Mouse (Mus musculus): ENCODE measurements around the gene Fzd10.

The Fzd10 gene

DNA sequence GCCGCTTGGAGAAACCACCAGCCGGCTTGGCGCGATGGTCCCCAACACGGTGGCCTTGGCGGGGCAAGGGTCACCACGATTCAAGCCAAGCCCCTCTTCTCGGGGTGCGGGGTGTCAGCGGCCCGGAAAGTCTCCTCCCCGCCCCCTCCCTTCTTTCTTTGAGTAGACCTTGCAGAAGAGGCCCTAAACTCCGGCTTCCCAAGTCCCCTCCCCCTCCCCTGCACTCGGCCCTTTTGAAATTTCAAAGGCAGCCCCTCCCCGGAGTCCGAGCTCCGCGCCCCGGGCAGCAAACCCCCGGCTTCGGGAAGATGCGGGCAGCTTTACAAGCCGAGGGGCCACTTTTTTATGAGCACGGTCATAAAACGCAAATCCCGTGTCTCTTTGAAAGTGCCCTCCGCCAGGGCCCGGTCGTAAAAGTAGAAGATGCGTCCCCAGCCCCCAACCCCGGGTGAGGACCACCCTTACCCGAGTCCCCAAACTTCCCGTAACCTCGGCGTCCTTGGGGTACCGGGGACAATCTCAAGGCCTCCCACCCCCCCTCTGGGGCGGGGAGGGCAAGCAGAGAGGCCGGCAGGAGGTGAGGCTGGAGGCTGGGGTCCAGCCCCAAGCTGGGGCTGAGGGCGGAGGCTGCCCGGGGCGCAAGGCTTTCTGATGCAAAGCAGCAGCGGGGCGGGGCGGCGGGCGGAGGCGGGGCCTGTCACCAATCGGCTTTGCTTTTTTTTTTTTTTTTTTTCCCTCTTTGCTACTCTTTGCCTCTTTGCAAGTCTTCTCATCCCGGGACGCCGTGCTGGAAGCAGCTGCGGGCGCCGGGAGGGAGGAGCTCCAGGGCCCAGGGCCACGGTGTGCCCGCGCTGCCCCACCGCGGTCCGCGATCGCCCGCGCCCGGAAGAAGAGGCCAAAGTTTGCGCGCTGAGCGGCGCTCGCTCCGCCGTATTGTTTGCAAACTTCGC lies at the start of gene Fzd10:
TSS of gene Fzd10 (plus strand) at position 773 of the 950 bp plus-strand sequence.
- in situ Hi-C loops (cut with MboI, MseI): no loop called here

DNA sequence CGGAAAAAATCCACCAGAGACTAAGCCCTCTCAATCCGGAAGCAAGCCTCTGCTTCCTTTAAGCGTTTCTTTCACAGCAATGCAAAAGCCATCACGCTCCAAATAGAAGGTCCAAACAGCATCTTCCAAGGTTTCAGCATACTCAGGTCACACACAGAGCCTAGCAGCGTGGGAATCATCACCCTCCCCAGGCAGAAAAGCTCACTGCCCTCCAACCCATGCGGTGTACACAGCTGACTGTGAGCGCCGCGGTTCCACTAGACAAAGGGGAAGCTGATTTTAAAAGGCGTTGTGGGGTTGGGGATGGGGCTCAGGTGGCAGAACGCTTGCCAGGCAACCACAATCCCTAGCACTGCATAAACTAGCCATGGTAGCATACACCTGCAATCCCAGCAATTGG lies 49.2 kb upstream of the Fzd10 start:
- in situ Hi-C loops (cut with MboI, MseI): no loop called here

DNA sequence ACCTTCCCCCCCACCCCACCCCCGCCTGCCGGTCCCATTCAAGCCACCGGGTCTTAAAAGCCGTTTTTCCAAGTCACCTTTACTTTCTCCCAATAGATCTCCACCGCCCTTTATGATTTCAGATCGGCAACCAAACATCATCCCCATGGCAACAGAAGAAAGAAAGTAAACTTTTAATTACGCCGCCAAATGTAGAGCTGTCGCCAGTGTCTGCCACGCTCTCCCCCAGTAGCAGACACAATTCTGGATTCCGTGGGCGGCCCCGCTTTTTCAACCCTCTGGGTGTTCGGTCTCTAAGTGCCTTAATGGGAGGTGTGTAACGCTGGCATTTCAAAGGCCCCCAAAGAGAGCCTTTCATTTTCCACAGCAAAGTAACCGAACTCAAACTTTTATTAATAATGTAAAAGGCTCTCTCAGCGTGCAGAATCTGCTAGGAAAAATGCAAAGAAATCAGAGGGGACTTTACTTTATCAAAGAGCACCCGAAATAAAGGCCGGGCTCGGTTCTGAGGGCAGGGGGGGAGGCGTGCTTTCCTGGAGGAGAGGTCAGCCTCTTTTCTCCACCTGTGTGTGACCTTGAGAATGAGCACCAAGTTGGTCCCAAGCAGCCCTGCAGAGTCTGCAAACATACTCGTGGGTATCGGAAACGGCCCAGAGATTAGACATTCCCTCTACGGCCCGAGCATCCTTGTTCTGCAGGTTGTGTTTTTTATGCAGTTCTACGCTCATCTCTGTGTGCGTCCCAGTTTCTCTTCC lies 48.3 kb upstream of the Fzd10 start:
- in situ Hi-C loops (cut with MboI, MseI): no loop called here

DNA sequence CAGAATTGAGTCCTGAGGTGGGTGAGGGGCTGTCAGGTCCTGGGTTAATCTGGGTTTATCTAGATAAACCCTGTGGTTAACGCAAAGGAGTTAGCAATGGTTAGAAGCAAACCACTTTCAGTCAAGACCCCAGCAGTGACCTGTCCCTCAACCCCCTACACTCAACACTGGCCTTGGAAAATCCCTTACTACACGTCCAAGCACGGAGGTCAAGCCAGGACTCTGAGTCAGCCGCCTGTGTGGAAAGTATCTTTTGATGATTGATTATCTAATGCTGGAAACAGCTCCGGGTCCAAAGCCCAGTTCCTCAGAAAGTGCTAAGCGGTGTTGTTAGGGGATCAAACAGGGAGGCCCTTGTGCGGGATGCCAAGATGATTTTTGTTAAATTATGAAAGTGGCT lies 42.5 kb upstream of the Fzd10 start:
- in situ Hi-C loops (cut with MboI, MseI): no loop called here

DNA sequence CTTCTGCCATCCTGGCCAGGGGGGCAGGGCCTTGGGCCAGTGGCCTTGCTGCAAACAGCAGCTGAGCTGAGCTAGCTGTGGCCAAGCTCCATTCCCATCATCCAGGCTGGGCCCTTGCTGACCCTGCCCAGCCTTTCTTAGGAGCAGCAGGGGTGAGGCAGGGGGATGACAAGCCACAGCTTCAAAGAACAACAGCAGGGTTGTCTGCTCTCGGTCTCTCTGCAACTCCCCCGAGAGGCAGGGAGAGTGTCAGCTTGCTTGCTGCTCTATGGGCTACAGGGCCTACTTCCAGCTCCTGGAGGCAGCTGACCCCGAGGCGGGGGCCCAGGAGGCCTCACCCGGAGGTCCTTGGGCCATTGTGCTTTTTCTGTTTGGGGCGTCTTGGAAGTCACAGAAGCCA lies 33.3 kb upstream of the Fzd10 start:
- in situ Hi-C loops (cut with MboI, MseI): no loop called here

DNA sequence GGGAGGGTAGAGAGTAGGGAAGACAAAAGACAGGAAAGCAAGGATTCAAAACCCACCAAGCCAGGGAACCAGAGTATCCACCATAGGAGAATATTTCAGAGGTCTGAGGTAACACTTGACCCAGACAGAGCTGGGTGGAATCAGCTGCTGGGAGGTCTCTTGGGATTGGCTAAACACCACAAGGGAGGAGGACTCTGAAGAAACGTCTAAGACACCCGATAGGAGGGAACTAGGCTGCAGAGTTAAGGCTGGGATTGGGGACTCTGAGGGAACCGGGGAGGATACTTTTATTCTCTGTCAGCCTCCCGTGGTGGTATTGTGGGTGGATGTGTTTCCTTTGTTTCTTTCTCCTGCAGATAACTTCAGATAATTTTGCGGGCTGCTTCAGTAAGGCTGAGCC lies 31.7 kb upstream of the Fzd10 start:
- in situ Hi-C loops (cut with MboI, MseI): no loop called here

DNA sequence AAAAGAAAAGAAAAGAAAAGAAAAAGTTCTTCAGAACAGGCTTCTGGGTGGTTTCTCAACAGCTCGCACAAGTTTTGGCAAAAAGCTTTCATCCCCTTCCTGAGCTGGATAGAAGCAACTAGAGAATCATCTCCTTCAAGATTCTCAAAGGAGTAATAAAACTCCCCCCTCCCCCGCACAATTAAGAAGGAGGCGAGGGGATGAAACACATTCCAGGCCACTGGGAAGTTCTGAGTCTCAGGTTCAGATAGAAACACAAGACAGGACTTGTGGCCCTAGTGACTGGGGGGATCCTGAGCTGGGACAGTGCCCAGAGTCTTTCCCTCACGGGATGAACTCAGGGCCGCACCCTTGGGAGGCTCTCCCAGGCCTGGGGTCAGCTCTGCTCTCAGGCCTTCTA lies 30.6 kb upstream of the Fzd10 start:
- in situ Hi-C loops (cut with MboI, MseI): no loop called here

DNA sequence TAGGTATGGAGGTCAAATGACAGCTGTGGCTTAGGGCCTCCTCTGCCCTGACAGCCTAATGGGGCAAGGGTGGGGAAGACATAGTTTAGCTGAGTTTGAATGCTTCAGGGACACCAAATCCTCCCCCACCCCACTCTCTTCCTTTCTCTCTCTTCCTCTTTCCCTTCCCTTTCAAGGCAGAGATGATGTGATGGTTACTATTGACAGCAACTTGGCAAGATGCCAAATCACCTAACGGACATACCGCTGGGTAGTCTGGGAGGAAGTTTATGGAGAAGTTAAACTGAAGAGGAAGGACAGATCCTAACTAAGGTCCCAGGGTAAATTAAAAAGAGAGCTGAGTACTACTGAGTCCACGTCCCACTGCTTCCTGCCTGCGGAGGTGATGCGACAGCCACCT lies 29.8 kb upstream of the Fzd10 start:
- in situ Hi-C loops (cut with MboI, MseI): no loop called here

DNA sequence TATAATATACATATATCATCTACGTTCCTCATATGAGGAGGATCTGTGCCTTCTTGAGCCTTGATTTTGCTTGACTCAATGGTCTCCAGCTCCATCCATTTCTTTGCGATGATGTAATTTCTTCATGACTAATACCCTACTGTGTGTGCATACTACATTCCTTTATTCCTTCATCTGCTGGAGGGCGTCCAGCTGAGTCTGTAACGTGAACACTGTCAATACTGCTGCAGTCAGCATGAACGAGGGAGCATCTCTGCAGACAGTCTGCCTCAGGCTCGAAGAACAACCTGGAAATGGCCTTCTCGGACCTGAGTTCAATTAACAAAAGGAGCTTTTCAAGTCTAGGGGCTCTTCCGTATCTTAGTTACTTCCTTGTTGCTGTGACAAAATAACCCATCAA lies 28.9 kb upstream of the Fzd10 start:
- in situ Hi-C loops (cut with MboI, MseI): no loop called here

DNA sequence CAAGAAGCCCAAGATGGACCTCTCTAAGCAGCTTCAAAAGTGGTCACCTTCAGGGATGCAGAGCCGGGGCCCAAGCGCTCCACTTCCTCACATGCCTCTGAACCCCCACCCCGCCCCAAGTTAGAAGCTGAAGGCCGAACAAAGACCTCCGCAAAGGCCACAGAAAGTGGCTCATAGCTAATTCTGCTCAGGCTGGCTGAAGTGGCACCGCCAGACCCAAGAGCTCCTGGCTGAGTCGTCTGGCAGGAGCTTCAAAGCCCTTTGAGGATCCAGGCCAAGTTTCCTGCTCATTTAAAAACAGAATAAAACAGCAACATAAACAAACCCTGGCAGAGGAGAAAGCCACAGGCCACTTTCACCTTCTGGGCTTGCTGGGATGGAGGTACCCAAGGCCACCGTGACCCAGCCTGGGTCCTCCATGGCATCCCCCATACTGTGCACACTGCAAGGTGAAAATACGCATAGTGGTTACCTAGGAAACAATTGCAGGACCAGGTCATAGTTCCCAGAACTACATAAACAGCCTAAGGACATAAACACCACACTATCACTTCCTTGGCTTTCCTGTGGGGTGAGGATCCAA lies 24.6 kb upstream of the Fzd10 start:
- in situ Hi-C loops (cut with MboI, MseI): no loop called here

DNA sequence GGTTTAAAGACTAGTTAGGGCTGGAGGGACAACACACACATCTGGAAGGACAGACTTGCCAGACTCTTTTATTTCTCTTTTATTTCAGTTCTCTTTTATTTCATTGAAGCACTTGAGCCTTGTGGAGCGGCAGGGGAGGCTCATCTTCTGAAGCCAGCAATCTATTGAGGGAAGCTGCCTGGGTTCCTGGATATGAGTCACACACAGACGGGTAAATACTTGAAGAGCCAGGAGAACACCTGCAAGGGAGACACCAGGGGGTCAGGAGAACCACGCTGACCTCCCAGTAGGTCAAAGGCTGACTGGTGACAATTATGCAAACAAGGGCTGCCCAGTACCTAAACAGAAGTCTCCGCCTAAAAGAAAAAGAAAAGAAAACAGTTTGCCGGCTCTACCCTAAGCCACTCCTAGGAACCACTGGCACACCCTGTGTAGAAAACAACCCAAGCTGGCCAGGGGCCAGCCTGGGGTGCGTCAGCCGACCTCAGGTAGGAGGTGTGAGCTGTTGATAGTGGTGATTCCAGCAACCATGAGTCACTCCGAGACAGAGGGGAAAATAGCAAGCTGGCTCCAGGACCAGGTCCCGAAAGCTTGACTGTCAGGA lies 21.5 kb upstream of the Fzd10 start:
- in situ Hi-C loops (cut with MboI, MseI): no loop called here

DNA sequence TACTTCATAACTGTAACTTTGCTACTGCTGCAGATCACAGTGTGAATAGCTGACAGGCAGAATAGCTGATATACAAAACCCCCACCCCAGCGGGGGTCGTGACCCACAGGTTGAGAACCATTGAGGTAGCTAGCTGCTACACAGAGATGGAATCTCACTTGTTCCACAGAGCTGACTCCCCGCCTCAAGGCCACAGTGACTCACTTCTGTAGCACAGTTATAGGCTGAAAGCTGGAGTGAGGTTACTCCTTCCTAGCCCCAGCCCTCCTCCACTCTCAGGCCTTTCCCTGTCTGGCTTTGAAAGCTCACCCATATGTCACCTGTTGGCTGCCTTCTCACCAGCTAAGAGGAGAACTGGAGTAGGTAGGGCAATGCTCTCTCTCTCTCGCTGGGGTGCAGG lies 19.7 kb upstream of the Fzd10 start:
- in situ Hi-C loops (cut with MboI, MseI): loop anchor here in 1 of 2 experiments (10.0 kb wide), 1 partner anchor 1884 kb away; no protein-coding TSS in a partner anchor

DNA sequence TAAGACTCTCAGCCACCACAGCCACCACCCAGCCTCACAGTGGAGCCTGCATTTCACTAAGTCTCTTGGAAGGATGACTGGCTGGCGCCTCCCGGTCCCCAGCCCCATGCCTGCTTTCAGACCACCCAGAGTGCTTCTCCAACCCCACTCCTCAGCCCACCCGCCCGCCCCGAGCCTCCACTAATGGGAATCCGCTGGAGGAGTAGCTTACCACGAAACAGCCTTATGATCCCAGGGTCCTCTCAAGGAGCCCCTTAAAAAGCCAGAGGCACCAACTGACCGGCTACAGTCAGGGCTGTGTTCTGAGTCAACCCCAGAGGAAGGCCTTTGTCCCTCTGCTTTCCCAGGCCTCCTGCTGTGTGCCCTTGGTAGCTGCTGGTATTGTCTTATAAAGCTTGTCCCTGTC lies 19.1 kb upstream of the Fzd10 start:
- in situ Hi-C loops (cut with MboI, MseI): loop anchor here in 1 of 2 experiments (10.0 kb wide), 1 partner anchor 1883 kb away; no protein-coding TSS in a partner anchor

DNA sequence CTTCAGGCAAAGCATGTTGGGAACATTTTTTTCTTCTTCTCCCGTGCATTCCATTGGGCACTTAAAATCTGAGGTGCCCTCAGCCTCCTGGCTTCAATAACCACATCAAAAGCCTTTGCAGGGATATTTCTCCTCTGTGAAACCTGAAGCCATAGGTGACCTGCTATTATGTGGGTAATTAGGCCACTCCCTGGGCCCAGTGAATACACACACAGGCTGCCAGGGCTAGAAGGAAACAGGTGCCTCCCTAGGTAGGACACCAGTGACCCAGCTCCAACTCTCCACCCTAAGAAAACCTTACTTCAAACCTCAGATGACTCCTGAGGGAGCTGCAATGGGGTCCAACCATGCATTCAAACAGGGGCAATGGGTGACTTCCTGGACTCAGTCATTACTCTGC lies 11.4 kb upstream of the Fzd10 start:
- in situ Hi-C loops (cut with MboI, MseI): loop anchor here in 1 of 2 experiments (10.0 kb wide), 1 partner anchor 1876 kb away; no protein-coding TSS in a partner anchor

DNA sequence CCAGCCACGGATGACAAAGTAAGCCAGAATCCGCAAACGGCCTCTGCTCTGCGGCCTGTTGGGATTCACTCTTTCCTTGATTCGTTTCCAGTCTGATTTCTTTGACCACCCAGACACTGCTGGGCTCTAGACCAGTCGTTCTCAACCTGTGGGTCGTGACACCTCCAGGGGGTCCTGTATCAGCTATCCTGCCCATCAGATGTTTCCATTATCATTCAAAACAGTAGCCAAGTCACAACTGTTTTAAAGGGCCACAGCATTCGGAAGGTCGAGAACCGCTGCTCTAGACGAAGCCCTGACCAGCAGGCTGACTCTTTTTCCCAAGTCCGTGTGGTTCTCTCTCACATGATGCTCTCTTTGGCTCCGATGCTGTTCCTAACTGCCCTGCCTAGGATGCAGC lies 7.2 kb upstream of the Fzd10 start:
- in situ Hi-C loops (cut with MboI, MseI): no loop called here

DNA sequence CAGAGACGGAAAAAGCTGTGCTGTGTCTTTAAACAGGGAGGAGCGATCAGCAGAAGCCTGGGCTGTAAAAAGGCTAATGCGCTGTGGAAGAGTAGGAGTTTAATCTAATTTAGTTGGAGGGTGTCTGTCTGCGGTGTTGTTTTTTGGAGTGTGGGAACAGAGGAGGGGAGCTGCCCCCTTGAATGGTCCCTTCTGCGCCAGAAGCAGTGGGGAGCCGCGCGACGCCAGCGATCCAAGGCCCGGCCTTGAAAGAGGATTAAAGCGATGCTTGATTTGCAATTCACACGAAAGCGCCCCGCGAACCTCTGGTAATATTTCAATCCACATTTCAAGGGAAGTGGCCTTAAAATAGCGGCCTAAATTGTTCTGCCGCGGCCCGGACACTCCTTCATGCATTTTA lies 3.8 kb upstream of the Fzd10 start:
- in situ Hi-C loops (cut with MboI, MseI): no loop called here

DNA sequence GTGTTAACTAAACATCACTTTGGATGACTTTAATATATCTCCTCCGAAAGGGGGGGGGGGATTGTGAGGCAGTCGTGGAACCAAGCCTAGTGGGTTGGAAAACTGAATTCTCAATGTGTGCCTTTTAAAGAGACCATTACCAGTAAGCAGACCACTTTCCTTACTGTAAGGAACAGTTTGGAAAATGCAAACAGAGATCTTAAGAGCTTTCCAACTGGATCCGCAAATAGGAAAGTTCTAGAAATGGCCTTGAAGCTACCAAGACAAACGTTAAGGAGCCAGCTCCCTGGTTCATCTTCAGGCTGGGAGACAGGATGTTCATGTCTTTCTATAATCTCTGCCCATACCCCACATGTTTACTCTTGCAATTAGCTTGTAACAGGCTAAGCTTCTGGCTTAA lies 3.3 kb upstream of the Fzd10 start:
- in situ Hi-C loops (cut with MboI, MseI): no loop called here

DNA sequence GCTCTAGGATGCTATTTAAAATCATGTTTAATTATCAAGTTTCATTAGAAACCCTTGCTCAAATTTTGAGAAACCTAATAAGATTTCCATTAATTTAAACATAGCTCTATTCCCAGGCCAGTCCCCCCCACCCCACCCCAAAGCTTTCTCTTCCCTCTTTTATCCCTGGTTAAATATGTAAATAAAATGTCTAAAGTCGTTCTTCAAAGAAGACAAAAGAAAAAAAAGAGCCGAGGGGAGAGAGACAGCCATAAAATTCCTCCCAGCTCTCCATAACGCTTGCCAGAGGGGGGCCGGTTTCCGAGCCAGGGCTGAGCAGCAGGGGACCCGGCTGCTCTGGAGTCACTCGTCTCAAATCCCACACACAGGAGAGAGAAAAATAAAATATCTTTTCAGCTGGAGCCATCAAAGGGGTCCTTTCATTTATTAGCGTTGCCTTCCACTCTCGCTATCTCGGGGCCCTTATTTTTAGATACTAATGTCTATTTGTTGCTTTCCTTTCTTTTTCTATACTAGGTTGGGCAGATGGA lies 2.4 kb upstream of the Fzd10 start:
- in situ Hi-C loops (cut with MboI, MseI): no loop called here

DNA sequence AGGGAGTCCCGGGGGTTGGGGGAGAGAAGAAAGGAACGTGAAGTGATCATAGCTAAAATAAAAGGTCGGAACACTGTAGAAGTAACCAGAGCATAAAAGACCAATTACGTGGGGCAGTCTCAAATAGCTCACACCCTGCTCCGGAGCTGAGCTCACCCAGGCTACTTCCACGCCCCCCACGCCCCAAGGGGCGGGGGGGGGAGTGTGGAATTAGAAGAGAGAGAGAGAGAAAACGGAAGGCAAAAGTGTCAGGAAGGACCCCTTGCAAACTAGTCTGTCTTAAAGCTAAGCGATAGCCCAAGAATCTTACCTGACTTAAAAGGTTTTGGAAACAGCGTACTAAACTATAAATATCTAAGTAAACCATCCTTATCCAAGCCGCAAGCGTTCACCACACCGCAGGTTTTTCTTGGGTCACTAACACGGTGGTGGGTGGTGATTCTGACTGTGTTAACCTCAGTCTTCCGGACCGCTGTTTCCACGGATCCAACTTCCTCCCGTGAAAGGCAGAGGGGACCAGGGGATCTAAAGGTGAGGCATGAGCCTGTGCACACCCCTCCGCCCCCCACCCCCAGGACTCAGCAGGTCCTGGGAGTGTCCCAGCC lies 1.8 kb upstream of the Fzd10 start:
- in situ Hi-C loops (cut with MboI, MseI): no loop called here

DNA sequence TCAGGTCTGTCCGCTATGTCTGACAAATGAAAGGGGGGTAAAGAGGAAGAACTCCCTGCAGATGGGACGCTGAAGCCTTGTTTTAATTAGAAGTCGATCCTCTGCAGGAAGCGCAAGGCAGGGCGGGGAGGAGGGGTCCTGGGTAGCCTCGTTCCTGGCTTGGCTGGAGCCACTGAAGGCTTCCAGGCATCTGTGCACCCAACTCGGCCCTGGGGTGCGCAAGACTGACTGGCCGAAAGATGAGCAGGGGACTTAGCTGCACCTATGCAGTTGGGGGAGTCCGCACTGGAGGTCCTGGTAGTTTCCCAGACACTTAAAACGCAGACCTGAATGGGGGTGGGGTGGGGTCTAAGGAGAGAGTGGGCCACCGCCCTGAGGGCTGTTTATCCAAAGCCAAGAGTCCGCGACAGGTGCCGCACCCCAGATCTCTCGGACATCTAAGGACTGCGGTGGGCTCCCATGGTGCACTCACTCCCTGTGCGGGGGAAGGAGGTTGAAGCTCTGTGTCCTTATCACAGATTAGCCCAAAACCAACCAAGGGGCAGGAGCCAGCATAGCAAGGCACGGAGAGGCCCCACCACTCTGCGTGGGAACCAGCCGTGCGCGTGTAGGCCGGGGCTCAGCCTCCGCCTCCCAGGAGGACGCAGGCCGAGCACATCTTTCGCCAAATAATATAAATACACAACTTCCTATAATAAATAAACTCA lies 1.1 kb upstream of the Fzd10 start:
- in situ Hi-C loops (cut with MboI, MseI): no loop called here

All from T-helper 17 cell (primary cell).